Mouse (Mus musculus): Measurements from ENCODE around the gene Cdh12. TPM values are rescaled to one million over a fixed set of nuclear protein-coding genes. Genes with fewer than 3 reads are reported as not detected.
A peak's percentile ranks its signal among the peaks of the same experiment; 100 is the strongest.

Gene Cdh12
- polyA plus RNA-seq, 1 experiment from 2014 or later = 0.11 TPM

GRCm38 (mm10) chr15:20798541-20798940 lies 349.5 kb downstream of the Cdh12 start:
- Histone ChIP-seq H3K4me2 (ENCODE audit: low read depth, low read length) (no peak overlapping the region), H3K36me3 (ENCODE audit: control insufficient read depth, insufficient read depth) (no peaks in the 10 kb centered on the region), H3K9ac (ENCODE audit: low read length) (no peak overlapping the region), H3K9me3 (replicated peaks; ENCODE audit: control insufficient read depth, low read length) (no peaks in the 10 kb centered on the region), H3K4me1 (ENCODE audit: control insufficient read depth, insufficient read depth, low read length) (no peaks in the 10 kb centered on the region), H3K4me3 (ENCODE audit: low read length) (no peak overlapping the region), H3K27ac (ENCODE audit: low read length) (no peak overlapping the region), H3K27me3 (ENCODE audit: control insufficient read depth, insufficient read depth, low read length) (no peaks in the 10 kb centered on the region)
- no peak for ATAC-seq (replicated peaks; ENCODE audit: extremely low read depth, insufficient read depth, low FRiP score)
- WGBS = 82% methylated on average over 2 of the region's 2 CpGs

- no peak for ATAC-seq (replicated peaks; ENCODE audit: extremely low read depth, insufficient read depth, low FRiP score)
- no peaks in the 10 kb centered on the region for H3K36me3 ChIP-seq (ENCODE audit: control insufficient read depth, insufficient read depth)
- H3K27ac ChIP-seq (ENCODE audit: low read length) = no peak overlapping the region
- no peaks in the 10 kb centered on the region for H3K9me3 ChIP-seq (replicated peaks; ENCODE audit: control insufficient read depth, low read length)
- no peaks in the 10 kb centered on the region for H3K4me1 ChIP-seq (ENCODE audit: control insufficient read depth, insufficient read depth, low read length)
- 58% methylated on average over 1 of the region's 1 CpGs for WGBS
- no peak overlapping the region for H3K4me2 ChIP-seq (ENCODE audit: low read depth, low read length)
- H3K4me3 ChIP-seq (ENCODE audit: low read length) = no peak overlapping the region
- no peak overlapping the region for H3K9ac ChIP-seq (ENCODE audit: low read length)
- no peaks in the 10 kb centered on the region for H3K27me3 ChIP-seq (ENCODE audit: control insufficient read depth, insufficient read depth, low read length)
These were observed 386.8 kb downstream of the Cdh12 start for GRCm38 (mm10) chr15:20835887-20836286.

- H3K36me3 ChIP-seq (ENCODE audit: control insufficient read depth, insufficient read depth) = no peaks in the 10 kb centered on the region
- no peaks in the 10 kb centered on the region for H3K4me1 ChIP-seq (ENCODE audit: control insufficient read depth, insufficient read depth, low read length)
- H3K4me3 ChIP-seq (ENCODE audit: low read length) = no peak overlapping the region
- no peak overlapping the region for H3K27ac ChIP-seq (ENCODE audit: low read length)
- H3K9me3 ChIP-seq (replicated peaks; ENCODE audit: control insufficient read depth, low read length) = no peaks in the 10 kb centered on the region
- no peak for ATAC-seq (replicated peaks; ENCODE audit: extremely low read depth, insufficient read depth, low FRiP score)
- H3K27me3 ChIP-seq (ENCODE audit: control insufficient read depth, insufficient read depth, low read length) = no peaks in the 10 kb centered on the region
- H3K4me2 ChIP-seq (ENCODE audit: low read depth, low read length) = no peak overlapping the region
- WGBS = 77% methylated on average over 3 of the region's 3 CpGs
- no peak overlapping the region for H3K9ac ChIP-seq (ENCODE audit: low read length)
These were observed 387.9 kb downstream of the Cdh12 start for GRCm38 (mm10) chr15:20836991-20837390.

- H3K4me3 ChIP-seq (ENCODE audit: low read length) = no peak overlapping the region
- H3K27me3 ChIP-seq (ENCODE audit: control insufficient read depth, insufficient read depth, low read length) = no peaks in the 10 kb centered on the region
- no peaks in the 10 kb centered on the region for H3K9me3 ChIP-seq (replicated peaks; ENCODE audit: control insufficient read depth, low read length)
- no peaks in the 10 kb centered on the region for H3K4me1 ChIP-seq (ENCODE audit: control insufficient read depth, insufficient read depth, low read length)
- H3K4me2 ChIP-seq (ENCODE audit: low read depth, low read length) = no peak overlapping the region
- no peak overlapping the region for H3K27ac ChIP-seq (ENCODE audit: low read length)
- 82% methylated on average over 5 of the region's 5 CpGs for WGBS
- ATAC-seq (replicated peaks; ENCODE audit: extremely low read depth, insufficient read depth, low FRiP score) = no peak
- no peaks in the 10 kb centered on the region for H3K36me3 ChIP-seq (ENCODE audit: control insufficient read depth, insufficient read depth)
- no peak overlapping the region for H3K9ac ChIP-seq (ENCODE audit: low read length)
These were observed 392.4 kb downstream of the Cdh12 start for GRCm38 (mm10) chr15:20841479-20841878.

- H3K9ac ChIP-seq (ENCODE audit: low read length) = no peak overlapping the region
- H3K4me3 ChIP-seq (ENCODE audit: low read length) = no peak overlapping the region
- H3K36me3 ChIP-seq (ENCODE audit: control insufficient read depth, insufficient read depth) = no peaks in the 10 kb centered on the region
- H3K27ac ChIP-seq (ENCODE audit: low read length) = no peak overlapping the region
- no peaks in the 10 kb centered on the region for H3K27me3 ChIP-seq (ENCODE audit: control insufficient read depth, insufficient read depth, low read length)
- 62% methylated on average over 2 of the region's 2 CpGs for WGBS
- H3K9me3 ChIP-seq (replicated peaks; ENCODE audit: control insufficient read depth, low read length) = no peaks in the 10 kb centered on the region
- no peak overlapping the region for H3K4me2 ChIP-seq (ENCODE audit: low read depth, low read length)
- ATAC-seq (replicated peaks; ENCODE audit: extremely low read depth, insufficient read depth, low FRiP score) = no peak
- H3K4me1 ChIP-seq (ENCODE audit: control insufficient read depth, insufficient read depth, low read length) = no peaks in the 10 kb centered on the region
These were observed 414.0 kb downstream of the Cdh12 start for GRCm38 (mm10) chr15:20863076-20863475.

GRCm38 (mm10) chr15:20872518-20872917 lies 423.5 kb downstream of the Cdh12 start:
- Histone ChIP-seq H3K4me1 (ENCODE audit: control insufficient read depth, insufficient read depth, low read length) (no peaks in the 10 kb centered on the region), H3K27me3 (ENCODE audit: control insufficient read depth, insufficient read depth, low read length) (no peaks in the 10 kb centered on the region), H3K9me3 (replicated peaks; ENCODE audit: control insufficient read depth, low read length) (no peaks in the 10 kb centered on the region), H3K4me3 (ENCODE audit: low read length) (no peak overlapping the region), H3K36me3 (ENCODE audit: control insufficient read depth, insufficient read depth) (no peaks in the 10 kb centered on the region), H3K9ac (ENCODE audit: low read length) (no peak overlapping the region), H3K4me2 (ENCODE audit: low read depth, low read length) (no peak overlapping the region), H3K27ac (ENCODE audit: low read length) (no peak overlapping the region)
- WGBS = 74% methylated on average over 1 of the region's 1 CpGs
- ATAC-seq (replicated peaks; ENCODE audit: extremely low read depth, insufficient read depth, low FRiP score) = no peak

GRCm38 (mm10) chr15:20876993-20877392 lies 427.9 kb downstream of the Cdh12 start:
- WGBS = 80% methylated on average over 2 of the region's 2 CpGs
- Histone ChIP-seq H3K9me3 (replicated peaks; ENCODE audit: control insufficient read depth, low read length) (no peaks in the 10 kb centered on the region), H3K36me3 (ENCODE audit: control insufficient read depth, insufficient read depth) (no peaks in the 10 kb centered on the region), H3K27ac (ENCODE audit: low read length) (no peak overlapping the region), H3K4me2 (ENCODE audit: low read depth, low read length) (no peak overlapping the region), H3K4me3 (ENCODE audit: low read length) (no peak overlapping the region), H3K27me3 (ENCODE audit: control insufficient read depth, insufficient read depth, low read length) (no peaks in the 10 kb centered on the region), H3K4me1 (ENCODE audit: control insufficient read depth, insufficient read depth, low read length) (no peaks in the 10 kb centered on the region), H3K9ac (ENCODE audit: low read length) (no peak overlapping the region)
- no peak for ATAC-seq (replicated peaks; ENCODE audit: extremely low read depth, insufficient read depth, low FRiP score)

- Histone ChIP-seq H3K27me3 (ENCODE audit: control insufficient read depth, insufficient read depth, low read length) (no peaks in the 10 kb centered on the region), H3K9me3 (replicated peaks; ENCODE audit: control insufficient read depth, low read length) (no peaks in the 10 kb centered on the region), H3K4me3 (ENCODE audit: low read length) (no peak overlapping the region), H3K36me3 (ENCODE audit: control insufficient read depth, insufficient read depth) (no peaks in the 10 kb centered on the region), H3K9ac (ENCODE audit: low read length) (no peak overlapping the region), H3K4me2 (ENCODE audit: low read depth, low read length) (no peak overlapping the region), H3K27ac (ENCODE audit: low read length) (no peak overlapping the region), H3K4me1 (ENCODE audit: control insufficient read depth, insufficient read depth, low read length) (no peaks in the 10 kb centered on the region)
- no peak for ATAC-seq (replicated peaks; ENCODE audit: extremely low read depth, insufficient read depth, low FRiP score)
- WGBS = 80% methylated on average over 3 of the region's 3 CpGs
These were observed 444.4 kb downstream of the Cdh12 start for GRCm38 (mm10) chr15:20893471-20893870.

- H3K9ac ChIP-seq (ENCODE audit: low read length) = no peak overlapping the region
- H3K4me1 ChIP-seq (ENCODE audit: control insufficient read depth, insufficient read depth, low read length) = no peaks in the 10 kb centered on the region; the same call in 1 of the 2 replicates
- no peaks in the 10 kb centered on the region for H3K9me3 ChIP-seq (replicated peaks; ENCODE audit: control insufficient read depth, low read length)
- H3K4me2 ChIP-seq (ENCODE audit: low read depth, low read length) = no peak overlapping the region
- no peak overlapping the region for H3K4me3 ChIP-seq (ENCODE audit: low read length)
- 27% methylated on average over 3 of the region's 3 CpGs for WGBS
- ATAC-seq (replicated peaks; ENCODE audit: extremely low read depth, insufficient read depth, low FRiP score) = peak; percentile 80
- H3K27me3 ChIP-seq (ENCODE audit: control insufficient read depth, insufficient read depth, low read length) = no peaks in the 10 kb centered on the region
- no peaks in the 10 kb centered on the region for H3K36me3 ChIP-seq (ENCODE audit: control insufficient read depth, insufficient read depth)
- H3K27ac ChIP-seq (ENCODE audit: low read length) = no peak overlapping the region
These were observed 453.5 kb downstream of the Cdh12 start for GRCm38 (mm10) chr15:20902568-20902967.

GRCm38 (mm10) chr15:20928221-20928620 lies 479.2 kb downstream of the Cdh12 start:
- no peak for ATAC-seq (replicated peaks; ENCODE audit: extremely low read depth, insufficient read depth, low FRiP score)
- H3K27me3 ChIP-seq (ENCODE audit: control insufficient read depth, insufficient read depth, low read length) = no peaks in the 10 kb centered on the region
- no peaks in the 10 kb centered on the region for H3K36me3 ChIP-seq (ENCODE audit: control insufficient read depth, insufficient read depth)
- no peaks in the 10 kb centered on the region for H3K4me1 ChIP-seq (ENCODE audit: control insufficient read depth, insufficient read depth, low read length)
- H3K9ac ChIP-seq (ENCODE audit: low read length) = no peak overlapping the region
- H3K4me3 ChIP-seq (ENCODE audit: low read length) = no peak overlapping the region
- no peak overlapping the region for H3K27ac ChIP-seq (ENCODE audit: low read length)
- no peak overlapping the region for H3K4me2 ChIP-seq (ENCODE audit: low read depth, low read length)
- H3K9me3 ChIP-seq (replicated peaks; ENCODE audit: control insufficient read depth, low read length) = no peaks in the 10 kb centered on the region

Measured in heart, embryonic 16.5 days (tissue).